Mouse (Mus musculus) lung, postnatal 25 days (tissue): ENCODE measurements around the gene Ciapin1.

Source experiments
- DNase-seq: peaks from one replicate; pipeline ENCODE4 v3.0.0; 2022; ENCODE audit warnings: low spot score

Gene Ciapin1

DNA sequence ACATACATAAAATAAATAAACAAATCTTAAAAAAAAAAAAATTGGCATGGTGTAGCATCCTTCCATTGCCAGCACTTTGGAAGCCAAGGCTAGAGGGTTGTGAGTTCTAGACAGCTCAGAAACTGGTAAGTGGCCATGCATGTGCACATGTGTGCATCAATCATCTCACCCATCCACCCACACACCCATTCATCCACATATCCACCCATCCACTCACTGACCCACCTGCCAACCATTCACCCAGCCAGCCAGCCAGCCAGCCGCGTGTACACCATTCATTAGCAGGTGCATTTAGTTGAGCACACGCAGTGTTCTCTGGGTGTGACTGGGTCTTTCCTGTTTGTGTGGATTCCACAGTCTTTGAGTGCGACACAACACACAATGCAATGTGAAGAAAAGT, 32.3 kb downstream of the Ciapin1 start:
- DNase-seq, result no peak

DNA sequence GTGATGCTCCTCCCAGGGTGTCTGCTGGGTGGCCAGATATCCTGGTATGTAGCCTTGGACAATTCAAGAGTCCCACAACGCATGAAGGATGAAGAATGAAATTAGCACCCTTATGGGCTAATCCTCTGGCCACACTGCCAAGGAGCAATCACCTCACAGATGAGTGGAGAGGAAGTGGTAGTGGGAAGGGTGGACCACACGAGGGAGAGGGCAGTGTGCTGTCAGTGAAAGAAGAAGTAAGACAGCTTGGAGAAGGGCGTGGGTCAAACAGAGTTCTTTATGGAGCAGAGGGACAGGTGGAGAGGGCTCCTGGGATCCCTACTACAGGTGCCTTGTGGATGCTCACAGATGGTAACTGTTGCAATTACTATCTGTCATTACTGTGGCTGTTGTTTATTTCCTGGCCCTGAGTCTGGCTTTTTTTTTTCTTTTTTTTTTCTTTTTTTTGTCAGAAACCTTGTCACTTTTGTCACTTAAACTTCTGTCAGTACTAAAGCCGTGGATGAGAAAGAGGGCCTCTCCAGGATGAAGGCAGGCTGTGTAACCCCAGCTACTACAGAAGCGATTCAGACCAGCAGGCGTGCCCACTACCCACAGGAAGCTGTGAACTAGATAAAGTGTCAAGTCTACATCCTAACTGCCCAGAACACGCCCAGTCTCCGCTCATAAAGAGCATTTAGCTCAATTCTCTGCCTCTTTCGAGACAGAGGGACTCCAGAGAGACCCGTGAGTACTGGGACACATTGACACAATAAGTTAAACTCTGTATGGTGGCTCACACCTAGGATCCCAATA, 33.4 kb downstream of the Ciapin1 start:
- no peak for DNase-seq

DNA sequence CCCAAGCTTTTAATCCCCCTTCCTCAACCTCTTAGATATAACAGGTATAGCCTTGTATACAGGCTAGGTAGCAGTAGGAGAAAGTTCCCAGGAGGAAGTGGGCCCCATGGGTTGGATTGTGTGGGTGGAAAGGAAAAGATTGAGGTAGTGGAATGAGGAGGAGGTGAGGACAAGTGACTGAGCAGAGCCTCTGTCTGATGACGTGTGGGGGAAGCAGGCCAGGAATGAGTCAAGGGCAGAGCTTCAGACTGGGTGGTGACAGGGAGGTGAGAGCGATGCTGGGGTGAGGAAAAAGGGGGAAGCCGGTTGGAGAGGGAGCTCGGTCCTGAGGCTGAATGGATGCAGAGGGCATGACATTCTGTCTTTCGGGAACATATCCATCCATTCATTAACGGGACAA, 34.6 kb downstream of the Ciapin1 start:
- no peak for DNase-seq

DNA sequence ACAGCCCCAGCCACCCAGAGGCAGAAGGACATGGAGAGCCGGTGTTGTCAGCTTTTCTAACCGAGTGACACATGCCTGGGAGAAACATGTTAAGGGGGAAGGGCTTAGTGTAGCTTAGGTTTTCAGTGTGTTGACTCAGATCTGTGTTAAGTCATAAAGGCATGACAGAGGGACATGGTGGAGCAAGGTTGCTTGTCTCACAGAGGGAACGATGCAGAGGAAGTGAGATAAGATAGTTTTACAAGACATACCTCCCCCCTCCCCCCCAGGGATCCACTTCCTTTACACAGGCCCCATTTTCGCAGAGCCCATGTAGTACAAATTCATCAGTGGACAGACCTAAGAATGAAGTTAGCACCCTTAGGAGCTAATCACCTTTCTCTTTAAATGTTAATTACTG, 35.8 kb downstream of the Ciapin1 start:
- no peak for DNase-seq

DNA sequence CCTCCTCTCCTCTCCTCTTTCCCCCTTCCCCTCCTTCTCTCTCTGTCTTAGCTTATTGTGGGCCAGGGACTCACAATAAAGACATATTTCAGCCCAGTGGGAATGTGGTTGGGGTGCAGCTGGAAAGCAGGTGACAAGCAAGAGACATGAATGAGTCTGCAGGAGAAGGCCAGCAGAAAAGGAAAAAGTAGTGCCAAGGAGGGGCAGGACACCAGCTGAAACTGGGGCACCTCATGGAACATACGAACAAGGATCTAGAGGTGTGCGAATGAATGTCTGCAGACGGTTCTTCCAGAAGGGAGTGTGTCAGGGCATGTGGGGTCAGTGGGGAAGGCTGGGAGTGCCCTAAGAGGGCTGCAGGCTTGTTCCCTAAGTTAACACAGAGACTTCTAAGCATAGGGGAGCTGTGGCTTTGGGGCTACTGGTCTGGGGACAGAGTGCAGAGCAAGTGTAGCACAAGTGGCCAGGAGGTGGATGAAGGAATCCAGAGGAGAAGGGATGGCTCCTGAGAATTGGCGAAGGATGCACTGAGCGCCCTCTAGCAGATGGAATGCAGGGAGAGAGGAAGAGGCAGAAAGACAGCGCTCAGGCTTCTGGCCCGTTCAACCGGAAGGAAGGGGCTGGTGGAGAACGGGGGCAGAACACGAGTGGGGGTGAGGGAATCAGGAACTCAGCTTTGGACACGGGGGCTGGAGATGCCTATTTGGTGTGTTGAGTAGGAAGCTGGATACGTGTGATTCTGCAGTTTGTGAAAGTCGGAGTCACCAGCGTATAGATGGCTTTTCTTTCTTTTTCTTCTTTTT, 36.7 kb downstream of the Ciapin1 start:
- peak; percentile 63 for DNase-seq

DNA sequence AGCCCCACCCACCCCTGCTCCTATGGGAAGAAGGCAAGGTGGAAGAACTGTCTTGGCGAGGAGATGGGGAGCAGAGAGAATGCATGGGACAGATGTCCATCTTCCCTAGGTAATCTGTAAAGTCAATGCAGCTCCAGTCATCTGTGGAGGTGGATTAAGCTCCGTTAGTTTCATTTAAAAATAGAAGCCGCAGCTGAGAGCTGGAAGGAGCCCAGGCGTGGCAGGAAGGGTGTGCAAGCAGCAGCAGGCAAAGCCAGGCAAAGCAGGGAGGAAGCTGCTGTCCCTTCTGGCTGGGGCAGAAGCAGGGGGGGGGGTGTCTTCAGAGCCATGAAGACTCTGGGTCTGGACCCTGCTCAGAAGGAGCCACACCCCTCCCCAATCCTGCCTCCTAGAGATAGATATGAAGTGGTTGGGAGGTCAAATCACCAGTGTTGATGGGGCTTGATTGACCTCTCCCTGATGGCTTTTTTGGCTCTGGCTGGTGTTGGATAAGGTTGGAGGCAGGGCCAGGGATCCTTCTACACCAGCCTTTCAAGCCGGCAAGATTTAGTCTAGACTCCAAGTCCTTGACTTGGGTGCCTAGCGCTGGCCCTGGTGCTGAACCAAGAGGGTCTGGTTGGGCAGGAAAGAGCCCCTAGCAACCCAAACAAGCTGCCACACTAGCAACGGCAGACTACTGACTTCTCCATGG, 37.7 kb downstream of the Ciapin1 start:
- DNase-seq, result no peak

DNA sequence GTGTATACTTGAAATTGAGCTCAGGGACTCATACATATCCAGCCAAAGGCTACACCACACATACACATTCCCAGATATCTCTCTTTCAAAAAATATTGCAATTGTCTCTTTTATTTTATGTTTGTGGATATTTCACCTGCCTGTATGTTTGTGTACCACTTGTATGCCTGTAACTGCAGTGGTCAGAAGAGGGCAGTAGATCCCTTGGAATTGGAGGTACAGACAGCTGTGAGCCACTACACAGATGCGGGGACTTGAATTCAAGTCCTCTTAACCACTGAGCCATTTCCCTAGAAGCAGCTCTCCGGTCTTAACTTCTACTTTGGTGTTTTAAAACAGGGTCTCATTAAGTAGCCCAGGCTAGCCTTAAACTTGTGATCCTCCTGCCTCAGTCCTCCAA, 43.4 kb downstream of the Ciapin1 start:
- DNase-seq, result no peak

DNA sequence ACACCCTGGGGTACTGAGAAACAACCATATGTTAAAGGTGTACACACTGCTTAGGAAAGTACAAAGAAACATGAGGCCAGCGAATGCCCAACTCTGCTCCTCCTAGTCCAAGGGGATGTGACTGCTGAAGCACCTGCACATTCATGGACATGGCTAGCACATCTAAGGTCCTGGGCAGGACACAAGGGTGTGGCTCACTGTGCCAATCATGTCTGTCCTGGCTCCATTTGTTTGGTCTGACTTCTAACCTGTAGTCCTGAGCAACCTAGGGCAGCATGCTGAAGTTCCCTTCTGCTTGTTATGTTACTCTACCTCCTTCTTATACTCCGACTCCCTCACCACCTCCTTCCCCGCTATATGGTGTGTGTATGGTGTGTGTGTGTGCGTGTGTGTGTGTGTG, 43.8 kb downstream of the Ciapin1 start:
- DNase-seq, result no peak

DNA sequence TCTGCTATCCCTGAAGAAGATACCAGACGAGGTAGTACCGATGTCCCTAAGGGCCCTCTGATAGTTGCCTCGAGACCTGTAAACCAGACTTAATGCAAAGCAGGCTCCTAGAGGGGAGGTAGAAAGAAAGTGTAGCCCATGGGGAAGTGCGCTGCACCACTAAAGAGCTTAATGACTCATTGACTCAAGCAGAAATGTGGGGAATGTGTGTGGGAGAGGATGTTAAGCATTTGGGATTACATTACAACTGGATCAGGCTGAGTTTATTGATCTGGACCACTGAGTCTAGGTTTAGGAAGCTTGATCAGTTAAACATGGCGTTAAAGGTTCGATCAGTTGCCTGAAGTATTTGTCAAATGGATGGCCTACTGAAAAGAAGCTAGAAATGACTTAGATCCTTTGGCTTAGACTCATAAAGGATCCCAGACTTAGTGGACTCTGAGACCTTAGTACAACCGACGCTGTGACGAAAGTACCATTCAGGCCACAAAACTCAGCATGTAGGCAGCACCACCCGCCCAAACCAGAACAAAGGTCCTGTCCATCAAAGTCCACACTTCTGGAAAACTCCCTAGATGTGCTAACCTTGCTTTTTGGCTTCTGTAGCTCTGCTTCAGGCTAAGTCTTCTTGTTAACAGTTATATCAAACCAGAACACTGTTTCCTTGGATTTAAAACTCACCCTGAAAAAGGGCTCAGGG, 48.8 kb downstream of the Ciapin1 start:
- DNase-seq, result no peak

DNA sequence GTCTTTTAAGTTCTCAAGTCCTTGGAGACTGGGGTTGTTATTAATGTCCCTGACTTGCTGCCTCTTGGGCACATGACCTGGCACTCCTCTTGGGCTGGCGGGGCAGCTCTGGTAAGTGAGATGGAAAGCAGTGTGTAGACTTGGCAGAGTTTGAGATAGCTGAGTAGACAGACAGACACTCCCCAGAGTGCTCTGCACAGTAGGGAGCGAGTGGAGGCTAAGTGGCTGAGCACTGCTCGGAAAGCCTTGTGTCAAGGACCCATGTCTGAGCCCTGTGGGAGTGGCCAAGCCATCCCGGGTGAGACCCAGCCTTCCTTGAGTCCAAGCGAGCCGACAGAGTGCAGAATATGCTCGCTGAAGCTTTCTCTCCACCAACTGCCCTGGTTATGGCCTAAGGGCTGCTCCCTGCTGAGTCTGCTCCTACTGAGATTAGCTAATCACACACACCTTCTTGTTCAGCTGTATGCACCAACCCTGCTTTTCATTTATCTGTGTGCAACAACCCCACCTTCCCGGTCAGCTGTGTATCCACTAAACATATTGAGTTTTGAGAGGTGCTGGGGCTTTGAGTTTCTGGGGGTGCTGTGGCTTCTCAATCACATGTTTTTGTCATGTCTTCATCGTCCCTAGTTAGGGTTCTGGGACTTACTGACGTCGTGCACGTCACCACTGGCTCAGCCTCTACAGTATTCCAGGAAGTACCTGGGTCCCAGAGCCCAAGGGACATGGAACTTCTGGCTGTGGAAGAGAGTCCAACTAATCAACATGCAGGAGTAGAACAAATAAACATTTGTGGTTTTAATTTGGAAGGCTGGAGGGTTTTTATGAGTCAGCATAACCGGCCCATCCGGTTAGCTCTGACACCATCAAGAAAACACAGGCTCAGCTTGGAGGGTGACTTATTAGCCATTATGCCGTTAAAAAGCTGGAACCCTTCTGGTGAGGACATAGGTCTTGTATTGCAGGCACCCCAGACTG, 50.3 kb downstream of the Ciapin1 start:
- DNase-seq, result peak; percentile 57

DNA sequence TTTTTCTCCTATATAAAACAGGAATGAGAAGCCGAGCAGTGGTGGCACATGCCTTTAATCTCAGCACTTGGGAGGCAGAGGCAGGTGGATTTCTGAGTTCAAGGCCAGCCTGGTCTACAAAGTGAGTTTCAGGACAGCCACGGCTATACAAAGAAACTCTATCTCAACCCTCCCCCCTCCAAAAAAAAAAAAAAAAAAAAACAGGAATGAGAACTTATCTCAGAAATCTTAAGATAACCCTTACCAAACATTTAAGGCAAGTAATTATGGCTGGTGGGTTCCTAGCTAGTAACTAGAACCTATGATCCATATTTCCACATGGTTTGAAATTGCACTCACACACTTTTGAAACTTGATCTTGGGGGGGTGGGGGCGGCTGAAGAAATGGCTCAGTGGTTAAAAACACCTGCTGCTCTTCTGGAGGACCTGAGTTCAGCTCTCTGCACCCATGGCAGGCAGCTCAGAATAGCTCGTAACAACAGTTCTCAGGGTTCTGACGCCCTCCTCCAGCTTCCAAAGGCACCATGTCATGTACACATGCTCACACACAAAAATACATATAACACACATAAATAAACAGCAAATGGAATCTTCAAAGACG, 52.1 kb downstream of the Ciapin1 start:
- DNase-seq, result no peak

DNA sequence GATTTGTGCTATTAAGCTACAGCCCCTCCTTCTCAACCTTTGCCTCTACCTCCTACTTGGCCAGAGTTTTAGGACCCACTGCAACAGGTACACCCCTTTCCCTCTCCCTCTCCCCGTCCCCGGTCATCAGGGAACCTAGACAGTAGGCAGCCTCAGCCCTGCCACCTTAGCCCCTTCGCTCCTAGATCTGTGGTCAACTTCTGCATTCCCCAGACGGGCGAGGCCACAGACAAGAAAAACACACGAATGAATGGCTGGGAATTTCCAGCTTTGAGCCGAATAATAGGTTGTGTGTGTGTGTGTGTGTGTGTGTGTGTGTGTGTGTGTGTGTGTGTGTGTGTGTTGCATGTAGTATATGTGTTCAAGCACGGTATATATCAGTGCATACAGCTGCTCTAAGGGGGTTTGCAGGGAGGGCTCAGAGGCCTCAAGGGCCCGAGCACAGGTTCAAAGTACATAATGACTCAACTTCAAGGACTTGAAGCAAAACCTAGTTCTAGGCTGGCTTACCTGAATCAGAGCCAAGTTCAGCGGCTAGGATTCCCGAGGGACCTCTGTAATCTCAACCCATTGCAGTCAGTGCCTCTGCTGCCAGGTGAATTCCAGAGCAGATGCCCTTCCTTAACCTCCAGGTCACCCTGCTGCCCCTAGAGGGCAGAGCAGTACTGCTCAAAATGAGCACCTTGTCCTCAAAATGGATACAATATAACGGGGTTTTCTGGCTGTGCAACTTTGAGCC, 52.7 kb downstream of the Ciapin1 start:
- DNase-seq, result peak; percentile 79

DNA sequence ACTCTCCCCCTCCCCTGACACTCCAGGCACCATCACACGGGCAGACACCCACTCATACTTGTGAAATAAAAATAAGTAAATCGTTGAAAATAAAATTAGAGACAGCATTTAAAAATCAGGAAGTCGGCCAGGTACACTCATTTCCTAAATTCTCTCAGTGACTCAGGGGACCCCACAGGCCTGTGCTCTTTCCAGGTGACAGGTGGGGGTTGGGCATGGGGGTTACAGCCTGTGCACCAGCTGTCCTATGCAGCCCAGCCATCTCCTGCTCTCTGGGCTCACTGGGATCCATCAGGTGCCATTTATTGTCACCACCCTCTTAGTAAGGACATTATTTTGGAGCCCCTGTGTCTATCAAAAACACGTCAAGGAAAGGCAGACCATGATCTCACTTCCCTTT, 54.3 kb downstream of the Ciapin1 start:
- no peak for DNase-seq

DNA sequence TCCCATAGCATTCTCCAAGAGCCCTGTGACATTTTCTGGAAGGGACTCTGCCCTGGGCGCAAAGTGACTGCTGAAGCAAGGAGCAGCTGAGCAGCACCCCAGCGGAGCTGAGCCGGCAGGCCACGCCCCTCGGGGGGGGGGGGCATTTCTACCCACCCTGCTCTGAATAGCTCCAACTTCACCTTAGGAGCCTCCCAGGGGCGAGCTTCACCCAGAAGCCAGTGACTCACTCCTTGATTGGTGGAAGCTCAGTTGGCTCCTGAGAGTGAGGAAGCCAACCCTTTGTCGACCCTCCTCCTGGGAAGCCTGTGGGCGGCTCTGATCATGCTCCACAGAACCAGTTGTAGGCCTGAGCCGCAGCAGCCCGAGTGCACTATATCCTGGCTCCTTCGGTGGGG, 56.3 kb downstream of the Ciapin1 start:
- DNase-seq, result no peak

DNA sequence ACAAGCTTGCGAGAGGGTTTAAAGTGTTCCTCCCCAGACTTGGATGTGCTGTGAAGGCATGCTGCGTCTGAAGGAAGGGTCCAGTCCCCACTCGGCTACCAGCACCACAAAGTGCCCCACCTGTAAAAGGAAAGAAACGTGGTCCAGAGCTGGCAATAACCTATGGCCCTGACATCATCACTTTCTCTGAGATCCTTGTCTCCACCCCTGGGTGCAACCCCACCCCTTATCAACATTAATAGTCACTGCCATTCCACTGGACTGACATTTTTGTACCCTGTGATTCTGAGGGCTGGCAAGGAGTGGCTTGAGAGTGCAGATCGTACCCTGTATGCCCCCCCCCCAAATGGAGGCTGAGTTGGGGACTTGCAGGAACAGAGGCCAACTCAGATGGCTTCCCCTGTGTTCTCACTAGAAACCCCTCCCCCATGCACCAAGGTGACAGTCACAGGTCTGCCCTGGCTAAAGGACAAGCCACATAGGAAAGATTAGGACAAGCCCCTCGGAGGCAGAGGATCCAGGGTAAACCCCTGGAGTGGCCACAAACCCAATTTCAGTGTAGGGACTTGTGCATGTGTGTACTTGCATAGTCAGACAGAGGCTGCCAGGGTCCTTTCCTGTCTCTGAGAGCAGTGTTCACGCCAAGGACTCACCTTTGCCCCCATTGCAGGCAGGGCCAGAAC, 56.9 kb downstream of the Ciapin1 start:
- no peak for DNase-seq

DNA sequence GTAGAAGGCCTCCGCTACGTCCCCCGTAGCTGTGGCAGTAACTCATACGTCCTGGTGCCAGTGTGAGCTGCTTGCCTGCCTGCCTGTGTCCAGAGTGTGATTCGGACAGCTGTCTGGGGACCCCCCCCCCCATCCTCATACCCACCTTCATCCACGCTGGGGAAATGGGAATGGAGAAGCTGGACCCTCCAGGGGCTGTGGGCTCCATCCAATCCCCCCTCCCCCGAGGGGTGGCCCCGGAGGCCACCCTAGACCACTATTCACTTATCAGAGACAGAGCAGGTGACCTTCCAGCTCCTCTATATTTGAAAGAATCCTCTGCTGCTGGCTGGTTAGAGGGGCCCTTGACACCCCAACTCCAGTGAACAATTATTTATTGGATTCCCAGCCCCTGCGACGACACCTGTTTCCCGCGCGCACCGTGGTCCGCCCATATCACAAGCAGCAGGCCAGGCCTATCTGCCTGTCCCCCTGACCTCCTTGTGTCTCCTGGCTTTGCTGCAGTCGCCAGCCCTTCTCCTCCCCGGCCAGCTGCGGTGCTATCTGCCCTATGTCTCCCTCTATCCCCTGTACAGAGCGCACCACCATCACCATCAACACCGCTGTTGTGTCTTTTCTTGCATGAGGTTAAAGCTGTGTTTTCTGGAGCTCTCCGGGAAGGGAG, 57.5 kb downstream of the Ciapin1 start:
- no peak for DNase-seq

DNA sequence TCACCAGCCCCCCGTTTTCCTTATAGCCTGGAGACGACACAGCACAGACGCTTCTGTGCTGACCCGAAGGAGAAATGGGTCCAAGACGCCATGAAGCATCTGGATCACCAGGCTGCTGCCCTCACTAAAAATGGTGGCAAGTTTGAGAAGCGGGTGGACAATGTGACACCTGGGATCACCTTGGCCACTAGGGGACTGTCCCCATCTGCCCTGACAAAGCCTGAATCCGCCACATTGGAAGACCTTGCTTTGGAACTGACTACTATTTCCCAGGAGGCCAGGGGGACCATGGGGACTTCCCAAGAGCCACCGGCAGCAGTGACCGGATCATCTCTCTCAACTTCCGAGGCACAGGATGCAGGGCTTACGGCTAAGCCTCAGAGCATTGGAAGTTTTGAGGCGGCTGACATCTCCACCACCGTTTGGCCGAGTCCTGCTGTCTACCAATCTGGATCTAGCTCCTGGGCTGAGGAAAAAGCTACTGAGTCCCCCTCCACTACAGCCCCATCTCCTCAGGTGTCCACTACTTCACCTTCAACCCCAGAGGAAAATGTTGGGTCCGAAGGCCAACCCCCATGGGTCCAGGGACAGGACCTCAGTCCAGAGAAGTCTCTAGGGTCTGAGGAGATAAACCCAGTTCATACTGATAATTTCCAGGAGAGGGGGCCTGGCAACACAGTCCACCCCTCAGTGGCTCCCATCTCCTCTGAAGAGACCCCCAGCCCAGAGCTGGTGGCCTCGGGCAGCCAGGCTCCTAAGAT, 58.4 kb downstream of the Ciapin1 start:
- no peak for DNase-seq

DNA sequence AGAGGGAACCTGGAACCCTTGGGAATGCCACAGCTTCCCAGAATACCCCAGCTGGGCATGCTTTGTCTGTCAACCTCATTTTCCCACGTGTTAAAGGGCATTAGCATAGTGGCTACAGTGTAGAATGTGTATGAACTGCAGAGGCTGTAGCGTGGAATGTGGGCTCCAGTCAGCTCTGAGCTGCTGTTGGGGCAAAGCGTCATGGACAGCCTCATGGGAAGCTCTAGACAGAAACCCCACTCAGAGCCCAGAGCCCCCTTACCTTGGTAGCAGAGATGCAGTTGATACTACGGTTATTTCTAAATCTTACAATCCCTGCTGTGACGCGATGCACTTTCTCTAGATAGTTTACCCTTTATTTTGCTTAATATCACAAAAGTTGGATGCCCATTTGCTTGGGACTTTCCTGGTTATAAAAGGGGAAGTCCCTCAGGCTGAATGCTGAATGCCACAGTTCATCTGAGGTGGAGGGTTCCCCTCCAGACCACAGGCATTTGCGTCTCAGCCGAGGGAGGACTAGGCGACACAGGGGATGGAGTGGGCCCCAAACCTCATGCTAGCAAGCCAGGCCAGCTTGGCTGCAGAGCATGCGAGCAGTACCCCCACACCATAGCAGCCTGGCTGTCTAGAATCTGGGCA, 59.1 kb downstream of the Ciapin1 start:
- DNase-seq, result no peak
